Mouse (Mus musculus) liver, adult 2 months (tissue): ENCODE data around the gene Actr3b. TPM values are rescaled to one million over a fixed set of nuclear protein-coding genes. Genes with fewer than 3 reads are reported as not detected.
A peak's percentile ranks its signal among the peaks of the same experiment; 100 is the strongest.
"Not testable (repeated sequence)": the region's sequence is repeated elsewhere in the genome, so short reads cannot be mapped to it uniquely, and the experiment has no call there.

ENCODE experiments used
- DNase-seq: peaks from one replicate; pipeline ENCODE4 v3.0.0-alpha.2; 2011; ENCODE audit warnings: low read depth, low spot score; ENCODE audit errors: extremely low read depth
- H3K27ac ChIP-seq: fragments of 200-500 bp; replicated peaks from 2 replicates; pipeline ENCODE4 v1.5.1; 2012; ENCODE audit warnings: low read depth, mild to moderate bottlenecking, control low read depth, inconsistent platforms, low read length; ENCODE audit not compliant: insufficient read depth
- H3K27me3 ChIP-seq: fragments of 200-500 bp; 2 replicates; pipeline ENCODE4 v1.6.1; 2012; ENCODE audit warnings: mild to moderate bottlenecking, moderate library complexity, low read length, inconsistent platforms; ENCODE audit not compliant: control insufficient read depth, insufficient read depth
- H3K36me3 ChIP-seq: fragments of 200-500 bp; 2 replicates; pipeline ENCODE4 v1.6.1; 2012; ENCODE audit warnings: low read length, inconsistent platforms; ENCODE audit not compliant: control insufficient read depth, insufficient read depth
- H3K4me1 ChIP-seq: fragments of 200-500 bp; 2 replicates; pipeline ENCODE4 v1.6.1; 2011; ENCODE audit warnings: low read length; ENCODE audit not compliant: control insufficient read depth, insufficient read depth
- H3K4me3 ChIP-seq: fragments of 200-500 bp; 2 replicates; pipeline ENCODE4 v1.5.1; 2011; ENCODE audit warnings: low read depth, mild to moderate bottlenecking, control low read depth, low read length, moderate library complexity; ENCODE audit not compliant: insufficient read depth
- H3K79me2 ChIP-seq: fragments of 200-500 bp; 2 replicates; pipeline ENCODE4 v1.6.1; 2012; ENCODE audit warnings: inconsistent platforms, mild to moderate bottlenecking, low read length, moderate library complexity; ENCODE audit not compliant: control insufficient read depth, insufficient read depth
- H3K9ac ChIP-seq: fragments of 200-500 bp; 2 replicates; pipeline ENCODE4 v1.6.1; 2012; ENCODE audit warnings: low read depth, mild to moderate bottlenecking, control low read depth, inconsistent platforms, low read length
- CTCF ChIP-seq: fragments of 200-500 bp; IDR thresholded peaks from 2 replicates; pipeline ENCODE4 v1.5.1; 2011; ENCODE audit warnings: low read depth, low read length, control low read depth
- POLR2A ChIP-seq: fragments of 200-500 bp; IDR thresholded peaks from 2 replicates; pipeline ENCODE4 v1.6.1; 2011; ENCODE audit warnings: low read length, control low read depth; ENCODE audit not compliant: insufficient read depth; ENCODE audit errors: extremely low read depth
- WGBS: fragments of 180-500 bp; shearing (Covaris S2); methylation state at CpG from one replicate; pipeline ENCODE4 v1.1.7; 2018; 5-methylcytosine and 5-hydroxymethylcytosine counted together
- polyA plus RNA-seq: library from polyadenylated mRNA; depleted of rRNA; stranded (reverse); fragments of >200 nt; gene quantifications from 2 replicates; pipeline ENCODE4 v1.2.3, GENCODE M21; 2012
- total RNA-seq: library from RNA; depleted of rRNA; stranded (reverse); fragments of >200 nt; gene quantifications from 2 replicates; pipeline ENCODE4 v1.2.3, GENCODE M21; 2014

The Actr3b gene
- total and polyA plus RNA-seq, 2 experiments, result 0.07 to 0.18 TPM

DNA sequence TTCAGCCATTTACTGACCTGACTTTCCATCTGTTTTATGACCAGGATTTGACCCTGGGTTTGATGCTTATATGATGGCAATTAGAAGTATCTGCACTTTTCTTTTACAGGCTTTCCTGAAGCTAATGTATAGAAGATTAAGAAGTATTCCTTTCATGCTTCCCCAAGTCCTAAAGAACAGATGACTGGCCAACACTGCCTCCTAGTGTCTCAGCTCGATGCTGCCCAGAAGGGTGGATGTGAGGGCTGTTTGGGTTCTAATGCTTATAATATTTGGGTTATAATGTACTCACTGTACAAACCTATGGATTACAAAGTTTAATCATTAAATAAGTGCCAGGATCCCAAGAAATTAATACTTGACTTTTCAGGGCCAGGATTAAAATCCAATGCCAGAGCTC, 25.5 kb upstream of the Actr3b start:
- peak; percentile 5 for DNase-seq
- no peaks in the 10 kb centered on the region for H3K36me3 ChIP-seq
- no peaks in the 10 kb centered on the region for H3K79me2 ChIP-seq
- no peak overlapping the region for H3K4me3 ChIP-seq
- H3K9ac ChIP-seq, result no peak overlapping the region
- H3K4me1 ChIP-seq, result no peaks in the 10 kb centered on the region
- 0% methylated on average over 1 of the region's 1 CpGs for WGBS
- H3K27ac ChIP-seq, result no peak overlapping the region
- H3K27me3 ChIP-seq, result no peaks in the 10 kb centered on the region
- TF ChIP-seq CTCF (peak; percentile 69), POLR2A (no peak)

DNA sequence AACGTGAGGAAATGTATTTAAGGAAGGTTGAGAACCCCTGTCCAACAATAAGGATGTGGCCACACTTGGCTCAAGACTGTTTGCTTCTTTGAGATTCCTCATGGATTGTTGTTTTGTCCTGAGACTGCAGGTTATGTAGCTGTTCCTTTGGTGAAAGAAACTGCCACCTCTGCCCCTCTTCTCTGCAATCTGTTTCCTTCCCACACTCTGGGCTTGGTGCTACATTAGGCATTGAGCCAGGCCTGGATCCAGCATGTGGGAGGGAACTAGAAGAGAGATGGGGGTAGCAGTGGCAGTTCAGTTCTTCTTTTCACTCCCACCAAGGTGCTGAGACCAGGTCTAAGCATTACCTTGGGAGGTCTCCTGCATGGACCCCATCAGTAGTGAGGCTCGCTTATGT, 23.9 kb upstream of the Actr3b start:
- DNase-seq, result no peak
- TF ChIP-seq POLR2A (no peak), CTCF (no peak)
- no peak overlapping the region for H3K9ac ChIP-seq
- H3K27ac ChIP-seq, result no peak overlapping the region
- no peaks in the 10 kb centered on the region for H3K27me3 ChIP-seq
- H3K4me1 ChIP-seq, result no peaks in the 10 kb centered on the region
- H3K4me3 ChIP-seq, result no peak overlapping the region
- WGBS, result 79% methylated on average over 2 of the region's 2 CpGs
- no peaks in the 10 kb centered on the region for H3K36me3 ChIP-seq
- H3K79me2 ChIP-seq, result no peaks in the 10 kb centered on the region

DNA sequence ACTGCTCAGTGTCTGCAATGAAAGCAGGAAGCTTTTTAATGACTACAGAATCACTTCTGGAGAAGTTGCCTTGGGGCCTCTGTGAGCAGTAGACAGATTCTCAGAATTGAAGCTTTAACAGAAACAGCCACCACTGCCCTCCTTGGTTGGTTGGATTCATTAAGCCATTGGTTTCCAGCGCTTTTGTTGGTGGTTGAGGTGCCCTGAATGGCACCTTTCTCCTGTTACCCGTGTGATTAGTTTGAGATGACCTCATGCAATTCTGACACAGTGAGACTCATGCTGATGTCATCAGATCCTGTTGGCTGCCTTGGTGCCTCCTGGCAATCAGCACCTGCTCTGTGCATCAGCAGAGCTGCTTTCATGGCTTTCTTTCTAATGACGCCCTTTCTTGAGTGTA, 21.3 kb upstream of the Actr3b start:
- Histone ChIP-seq H3K4me3 (no peak overlapping the region), H3K4me1 (no peaks in the 10 kb centered on the region), H3K27me3 (no peaks in the 10 kb centered on the region), H3K9ac (no peak overlapping the region), H3K27ac (no peak overlapping the region), H3K79me2 (no peaks in the 10 kb centered on the region), H3K36me3 (no peaks in the 10 kb centered on the region)
- WGBS, result 67% methylated on average over 3 of the region's 3 CpGs
- no peak for DNase-seq
- TF ChIP-seq CTCF, result no peak
- TF ChIP-seq POLR2A, result no peak

DNA sequence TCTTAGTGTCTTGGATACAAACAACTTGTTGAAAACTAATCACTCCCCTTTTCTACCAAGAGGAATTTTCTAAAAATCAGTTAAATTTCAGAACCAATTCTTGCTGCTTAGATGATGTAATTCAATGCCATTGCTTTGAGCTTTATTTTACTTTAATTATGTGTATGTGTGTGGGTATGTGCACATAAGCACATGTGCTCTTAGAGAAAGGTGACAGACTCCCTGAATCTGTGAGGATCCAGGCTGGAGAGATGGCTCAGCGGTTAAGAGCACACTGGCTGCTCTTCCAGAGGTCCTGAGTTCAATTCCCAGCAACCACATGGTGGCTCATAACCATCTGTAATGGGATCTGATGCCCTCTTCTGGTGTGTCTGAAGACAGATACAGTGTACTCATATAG, 20.9 kb upstream of the Actr3b start:
- H3K27ac ChIP-seq, H3K36me3 ChIP-seq, DNase-seq, H3K27me3 ChIP-seq, H3K4me3 ChIP-seq, H3K79me2 ChIP-seq, H3K9ac ChIP-seq, H3K4me1 ChIP-seq: not testable (repeated sequence)
- 95% methylated on average over 1 of the region's 1 CpGs for WGBS

DNA sequence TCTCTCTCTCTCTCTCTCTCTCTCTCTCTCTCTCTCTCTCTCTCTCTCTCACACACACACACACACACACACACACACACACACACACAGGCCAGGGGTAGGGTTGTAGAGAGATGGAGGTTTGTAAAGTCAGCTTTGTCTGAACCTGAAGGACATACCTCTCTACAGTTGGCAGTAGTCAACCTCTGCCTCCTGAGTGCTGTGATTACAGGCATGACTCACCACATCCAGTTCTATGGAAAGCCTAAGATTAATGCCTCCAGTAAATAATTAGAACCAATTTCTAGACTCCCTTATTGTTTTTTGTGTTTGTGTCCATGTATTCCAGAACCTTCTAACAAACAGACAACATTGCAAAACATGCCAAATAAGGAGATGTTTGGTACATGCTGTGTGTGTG, 11.9 kb upstream of the Actr3b start:
- no peak for DNase-seq

DNA sequence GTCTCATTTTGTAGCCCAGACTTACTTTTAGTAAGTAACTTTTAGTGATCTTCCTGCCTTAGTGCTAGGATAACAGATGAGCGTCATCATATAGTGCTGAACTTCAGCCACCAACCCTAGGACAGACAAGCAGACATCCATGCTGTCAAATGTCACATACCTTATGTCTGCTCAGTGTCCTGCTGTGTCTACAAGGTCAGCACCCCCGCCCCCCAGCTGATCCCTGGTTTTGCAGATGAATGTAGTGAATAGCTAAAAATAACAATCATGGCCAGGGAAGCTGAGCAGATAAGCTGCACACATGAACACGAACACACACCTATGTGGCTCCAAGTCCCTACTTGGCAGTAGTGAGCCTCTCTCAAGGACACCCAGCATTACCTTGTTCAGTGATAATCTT, 11.2 kb upstream of the Actr3b start:
- no peak overlapping the region for H3K27ac ChIP-seq
- H3K79me2 ChIP-seq, result no peaks in the 10 kb centered on the region
- no peaks in the 10 kb centered on the region for H3K27me3 ChIP-seq
- no peak overlapping the region for H3K9ac ChIP-seq
- WGBS, result 81% methylated on average over 3 of the region's 3 CpGs
- H3K4me3 ChIP-seq, result no peak overlapping the region
- H3K4me1 ChIP-seq, result no peaks in the 10 kb centered on the region
- no peaks in the 10 kb centered on the region for H3K36me3 ChIP-seq
- no peak for TF ChIP-seq POLR2A
- TF ChIP-seq CTCF, result no peak
- no peak for DNase-seq

More for the DNA sequence above, 11.9 kb upstream of the Actr3b start:
- no peaks in the 10 kb centered on the region for H3K4me1 ChIP-seq
- no peak overlapping the region for H3K9ac ChIP-seq
- H3K4me3 ChIP-seq, result no peak overlapping the region
- no peaks in the 10 kb centered on the region for H3K27me3 ChIP-seq
- TF ChIP-seq CTCF, result no peak
- TF ChIP-seq POLR2A, result no peak
- H3K36me3 ChIP-seq, result no peaks in the 10 kb centered on the region
- no peak overlapping the region for H3K27ac ChIP-seq
- no peaks in the 10 kb centered on the region for H3K79me2 ChIP-seq
